Mouse (Mus musculus): ENCODE measurements around the gene Tspan15. TPM values are rescaled to one million over a fixed set of nuclear protein-coding genes. Genes with fewer than 3 reads are reported as not detected.

Tspan15 gene
- total RNA-seq, 1 experiment = 10.1 TPM

GRCm38 (mm10) chr10:62173941-62174448, 57.1 kb downstream of the Tspan15 start:
- TF ChIP-seq HCFC1 (IDR thresholded peaks at IDR 0.05; ENCODE audit: borderline replicate concordance, insufficient read depth, low read length) = no peak
- no peak for TF ChIP-seq ZNF384 (IDR thresholded peaks at IDR 0.05; ENCODE audit: low read depth, low read length)
- no peak for TF ChIP-seq ZC3H11A (IDR thresholded peaks at IDR 0.05; ENCODE audit: borderline replicate concordance, low read depth, low read length)
- TF ChIP-seq CHD2 (IDR thresholded peaks at IDR 0.05; ENCODE audit: low read depth, low read length) = no peak
- no peak for TF ChIP-seq MAFK (IDR thresholded peaks at IDR 0.05; ENCODE audit: insufficient read depth, low read depth, low read length)
- no peak overlapping the region for H3K4me3 ChIP-seq (ENCODE audit: insufficient read depth in 1 of 2, low read depth in 1 of 2, low read length in 2 of 2, poor library complexity in 1 of 2, severe bottlenecking in 1 of 2)
- DNase-seq (ENCODE audit: low read depth, low spot score) = no peak
- in situ Hi-C loops (cut with MboI; ENCODE audit: low sequenced_read_pairs in 2 of 2, unreplicated experiment in 2 of 2) = no loop called here
- H3K9ac ChIP-seq (ENCODE audit: insufficient read depth, low read depth, low read length, poor library complexity, severe bottlenecking) = no peak overlapping the region
- H3K9me3 ChIP-seq (ENCODE audit: control insufficient read depth, insufficient read depth, low read depth, low read length) = no peaks in the 10 kb centered on the region; the same call in 1 of the 2 replicates
- H3K36me3 ChIP-seq (ENCODE audit: control insufficient read depth, insufficient read depth, low read length, poor library complexity, severe bottlenecking) = no peaks in the 10 kb centered on the region
- H3K27ac ChIP-seq (ENCODE audit: insufficient read depth, low read depth, low read length, poor library complexity, severe bottlenecking) = no peak overlapping the region
- peaks cover 0 to 2% of the 10 kb centered on the region in 2 experiments; a peak in 1 of 4 replicates for H3K4me1 ChIP-seq (ENCODE audit: control insufficient read depth in 2 of 2, insufficient read depth in 2 of 2, low read length in 2 of 2, poor library complexity in 1 of 2)

GRCm38 (mm10) chr10:62172841-62173553, 58.1 kb downstream of the Tspan15 start:
- Histone ChIP-seq H3K9me3 (ENCODE audit: control insufficient read depth, insufficient read depth, low read depth, low read length) (no peaks in the 10 kb centered on the region; the same call in 1 of the 2 replicates), H3K4me3 (ENCODE audit: insufficient read depth in 1 of 2, low read depth in 1 of 2, low read length in 2 of 2, poor library complexity in 1 of 2, severe bottlenecking in 1 of 2) (no peak overlapping the region), H3K9ac (ENCODE audit: insufficient read depth, low read depth, low read length, poor library complexity, severe bottlenecking) (no peak overlapping the region), H3K36me3 (ENCODE audit: control insufficient read depth, insufficient read depth, low read length, poor library complexity, severe bottlenecking) (no peaks in the 10 kb centered on the region), H3K27ac (ENCODE audit: insufficient read depth, low read depth, low read length, poor library complexity, severe bottlenecking) (no peak overlapping the region), H3K4me1 (ENCODE audit: control insufficient read depth in 2 of 2, insufficient read depth in 2 of 2, low read length in 2 of 2, poor library complexity in 1 of 2) (peaks cover 0 to 2% of the 10 kb centered on the region in 2 experiments; a peak in 1 of 4 replicates)
- in situ Hi-C loops (cut with MboI; ENCODE audit: low sequenced_read_pairs in 2 of 2, unreplicated experiment in 2 of 2) = no loop called here
- TF ChIP-seq ZC3H11A (IDR thresholded peaks at IDR 0.05; ENCODE audit: borderline replicate concordance, low read depth, low read length) (no peak), ZNF384 (IDR thresholded peaks at IDR 0.05; ENCODE audit: low read depth, low read length) (no peak), CHD2 (IDR thresholded peaks at IDR 0.05; ENCODE audit: low read depth, low read length) (no peak), HCFC1 (IDR thresholded peaks at IDR 0.05; ENCODE audit: borderline replicate concordance, insufficient read depth, low read length) (no peak), MAFK (IDR thresholded peaks at IDR 0.05; ENCODE audit: insufficient read depth, low read depth, low read length) (no peak)
- no peak for DNase-seq (ENCODE audit: low read depth, low spot score)

- Histone ChIP-seq H3K36me3 (ENCODE audit: control insufficient read depth, insufficient read depth, low read length, poor library complexity, severe bottlenecking) (no peaks in the 10 kb centered on the region), H3K9ac (ENCODE audit: insufficient read depth, low read depth, low read length, poor library complexity, severe bottlenecking) (no peak overlapping the region), H3K4me3 (ENCODE audit: insufficient read depth in 1 of 2, low read depth in 1 of 2, low read length in 2 of 2, poor library complexity in 1 of 2, severe bottlenecking in 1 of 2) (no peak overlapping the region), H3K4me1 (ENCODE audit: control insufficient read depth in 2 of 2, insufficient read depth in 2 of 2, low read length in 2 of 2, poor library complexity in 1 of 2) (peaks cover 0 to 5% of the 10 kb centered on the region in 2 experiments; a peak in 2 of 4 replicates), H3K27ac (ENCODE audit: insufficient read depth, low read depth, low read length, poor library complexity, severe bottlenecking) (no peak overlapping the region), H3K9me3 (ENCODE audit: control insufficient read depth, insufficient read depth, low read depth, low read length) (no peaks in the 10 kb centered on the region)
- TF ChIP-seq HCFC1 (IDR thresholded peaks at IDR 0.05; ENCODE audit: borderline replicate concordance, insufficient read depth, low read length) (no peak), MAFK (IDR thresholded peaks at IDR 0.05; ENCODE audit: insufficient read depth, low read depth, low read length) (no peak), ZNF384 (IDR thresholded peaks at IDR 0.05; ENCODE audit: low read depth, low read length) (no peak), CHD2 (IDR thresholded peaks at IDR 0.05; ENCODE audit: low read depth, low read length) (no peak), ZC3H11A (IDR thresholded peaks at IDR 0.05; ENCODE audit: borderline replicate concordance, low read depth, low read length) (no peak)
- no peak for DNase-seq (ENCODE audit: low read depth, low spot score)
- in situ Hi-C loops (cut with MboI; ENCODE audit: low sequenced_read_pairs in 2 of 2, unreplicated experiment in 2 of 2) = no loop called here
Measured at GRCm38 (mm10) chr10:62162410-62162809, 68.6 kb downstream of the Tspan15 start.

GRCm38 (mm10) chr10:62149929-62150328, 81.1 kb downstream of the Tspan15 start:
- no peak for DNase-seq (ENCODE audit: low read depth, low spot score)
- Histone ChIP-seq H3K9ac (ENCODE audit: insufficient read depth, low read depth, low read length, poor library complexity, severe bottlenecking) (no peak overlapping the region), H3K27ac (ENCODE audit: insufficient read depth, low read depth, low read length, poor library complexity, severe bottlenecking) (no peak overlapping the region), H3K4me1 (ENCODE audit: control insufficient read depth in 2 of 2, insufficient read depth in 2 of 2, low read length in 2 of 2, poor library complexity in 1 of 2) (peaks cover 2 to 3% of the 10 kb centered on the region in 2 experiments; a peak in 1 of 4 replicates), H3K36me3 (ENCODE audit: control insufficient read depth, insufficient read depth, low read length, poor library complexity, severe bottlenecking) (no peaks in the 10 kb centered on the region), H3K4me3 (ENCODE audit: insufficient read depth in 1 of 2, low read depth in 1 of 2, low read length in 2 of 2, poor library complexity in 1 of 2, severe bottlenecking in 1 of 2) (no peak overlapping the region), H3K9me3 (ENCODE audit: control insufficient read depth, insufficient read depth, low read depth, low read length) (no peaks in the 10 kb centered on the region)
- in situ Hi-C loops (cut with MboI; ENCODE audit: low sequenced_read_pairs in 2 of 2, unreplicated experiment in 2 of 2) = no loop called here
- TF ChIP-seq CHD2 (IDR thresholded peaks at IDR 0.05; ENCODE audit: low read depth, low read length) (no peak), HCFC1 (IDR thresholded peaks at IDR 0.05; ENCODE audit: borderline replicate concordance, insufficient read depth, low read length) (no peak), MAFK (IDR thresholded peaks at IDR 0.05; ENCODE audit: insufficient read depth, low read depth, low read length) (no peak), ZNF384 (IDR thresholded peaks at IDR 0.05; ENCODE audit: low read depth, low read length) (no peak), ZC3H11A (IDR thresholded peaks at IDR 0.05; ENCODE audit: borderline replicate concordance, low read depth, low read length) (no peak)

All from ES-E14 (cell line).